Mouse (Mus musculus) brown adipose tissue, adult 24 weeks (tissue): ENCODE data around the gene Arid5b. TPM values are rescaled to one million over a fixed set of nuclear protein-coding genes. Genes with fewer than 3 reads are reported as not detected.

Experiments
- H3K27ac ChIP-seq: fragments of 200-500 bp; replicated peaks from 2 replicates; pipeline ENCODE4 v1.5.1; 2012; ENCODE audit warnings: low read depth, mild to moderate bottlenecking, low read length
- H3K4me1 ChIP-seq: fragments of 200-500 bp; 2 replicates; pipeline ENCODE4 v1.6.1; 2012; ENCODE audit warnings: low read length, mixed read lengths; ENCODE audit not compliant: control insufficient read depth, insufficient read depth, insufficient read length
- H3K4me3 ChIP-seq: fragments of 200-500 bp; 2 replicates; pipeline ENCODE4 v1.5.1; 2012; ENCODE audit warnings: low read depth, mild to moderate bottlenecking, low read length, moderate library complexity; ENCODE audit not compliant: insufficient read depth
- polyA plus RNA-seq: library from polyadenylated mRNA; stranded (reverse); fragments of >200 nt; gene quantifications from 2 replicates; pipeline ENCODE4 v1.2.4, GENCODE M21; 2012; ENCODE audit not compliant: missing spikeins, insufficient read depth, insufficient read length

Arid5b gene
- polyA plus RNA-seq, 1 experiment = 5.0 TPM

DNA sequence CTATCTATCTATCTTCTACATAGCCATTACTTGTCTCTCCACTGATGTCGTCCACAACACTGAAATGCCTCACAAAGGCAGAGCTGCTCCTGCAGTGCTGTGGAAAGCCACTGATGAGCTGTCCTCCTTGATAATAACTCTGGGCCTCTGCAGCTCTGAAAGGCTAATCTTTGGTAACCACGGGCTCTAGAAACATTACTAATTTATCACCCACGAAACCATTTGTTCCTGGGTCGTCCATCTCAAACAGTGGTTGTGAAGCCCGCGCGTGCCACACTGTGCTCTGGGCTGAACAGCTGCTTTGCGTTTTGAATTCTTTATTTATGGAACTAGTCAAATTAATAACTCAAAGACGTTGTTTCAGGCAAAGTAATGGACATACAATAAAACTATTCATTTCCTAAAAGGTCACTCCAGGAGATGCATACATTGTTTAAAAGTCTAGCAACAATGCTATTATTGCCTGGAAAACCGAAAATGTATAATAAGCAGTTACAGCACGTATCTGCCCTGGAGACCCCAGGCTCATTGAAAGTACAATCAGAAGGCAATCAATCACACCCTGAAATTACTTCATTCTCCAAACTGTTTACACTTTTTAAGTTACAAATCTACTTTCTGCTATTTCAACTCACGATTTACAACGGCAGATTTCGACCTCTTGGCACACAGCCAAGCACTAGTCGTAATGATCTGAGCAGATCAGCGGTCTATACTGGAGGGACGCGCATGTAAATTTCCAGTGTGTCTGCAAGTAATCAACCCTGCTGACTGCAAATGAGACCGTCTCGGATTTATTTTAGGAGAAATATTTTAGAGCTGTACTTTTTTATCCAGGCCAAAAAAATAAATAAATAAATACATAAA lies 70.5 kb downstream of the Arid5b start:
- peak overlapping the region; percentile 40; the same call in 1 of the 2 replicates for H3K4me3 ChIP-seq
- H3K27ac ChIP-seq = no peak overlapping the region
- H3K4me1 ChIP-seq = peaks cover 2% of the 10 kb centered on the region; the same call in 1 of the 2 replicates

DNA sequence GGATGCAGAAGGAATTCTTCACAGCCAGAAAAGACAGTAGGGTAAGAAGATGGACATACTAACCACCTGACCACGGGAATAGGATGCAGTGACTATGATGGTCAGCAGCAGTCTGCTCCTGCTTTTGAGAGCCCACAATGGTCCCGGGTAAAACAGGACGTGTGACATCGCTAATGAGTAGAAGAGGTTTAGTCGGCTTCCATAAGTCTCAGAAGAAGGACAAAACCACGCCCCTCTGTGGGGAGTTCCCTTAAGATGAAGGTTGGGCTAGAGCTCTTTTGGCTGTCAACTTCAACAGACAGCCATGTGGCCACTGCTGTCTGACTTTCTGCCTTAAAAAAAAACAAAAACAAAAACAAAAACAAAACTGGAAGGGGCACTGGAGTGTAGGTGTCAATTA lies 74.1 kb downstream of the Arid5b start:
- H3K4me3 ChIP-seq = no peak overlapping the region
- H3K4me1 ChIP-seq = no peaks in the 10 kb centered on the region; the same call in 1 of the 2 replicates
- H3K27ac ChIP-seq = no peak overlapping the region

DNA sequence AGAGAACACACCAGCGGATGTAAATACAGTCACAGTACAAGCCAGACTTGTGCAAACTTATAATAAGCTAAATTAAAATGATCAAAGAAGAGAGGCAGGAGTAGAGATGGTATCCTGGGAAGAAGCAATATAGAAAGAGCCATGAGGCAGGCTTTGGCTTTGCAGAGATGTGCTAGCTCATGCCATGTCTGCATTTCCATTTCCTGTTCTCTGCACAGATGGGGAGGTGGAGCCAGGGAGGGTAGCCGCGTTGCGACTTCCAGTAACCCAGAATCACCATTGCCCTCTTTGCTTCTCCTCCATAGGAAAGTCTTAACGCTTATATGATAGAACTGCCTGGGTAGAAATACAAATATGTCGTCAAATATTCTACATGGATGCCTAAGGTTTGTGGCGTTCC lies 74.7 kb downstream of the Arid5b start:
- Histone ChIP-seq H3K4me1 (no peaks in the 10 kb centered on the region; the same call in 1 of the 2 replicates), H3K4me3 (no peak overlapping the region), H3K27ac (no peak overlapping the region)

DNA sequence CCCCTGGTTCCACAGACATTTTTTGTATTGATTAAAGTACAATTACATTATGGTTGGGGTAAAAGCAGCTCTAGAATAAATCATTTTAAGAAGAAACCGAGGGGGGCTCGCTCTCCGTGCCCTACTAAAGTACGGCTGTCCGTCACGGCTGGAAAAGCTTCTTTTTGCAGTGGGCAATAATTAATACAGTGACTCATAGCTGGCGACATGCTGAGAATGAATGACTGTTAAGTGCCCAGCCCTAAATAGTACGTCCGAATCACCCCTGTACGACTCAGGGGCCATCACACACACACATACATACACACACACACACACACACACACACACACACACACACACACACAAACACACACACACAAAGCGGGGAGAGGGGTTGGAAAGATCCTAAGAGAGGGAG lies 75.2 kb downstream of the Arid5b start:
- Histone ChIP-seq H3K4me1 (no peaks in the 10 kb centered on the region; the same call in 1 of the 2 replicates), H3K4me3 (no peak overlapping the region), H3K27ac (no peak overlapping the region)

DNA sequence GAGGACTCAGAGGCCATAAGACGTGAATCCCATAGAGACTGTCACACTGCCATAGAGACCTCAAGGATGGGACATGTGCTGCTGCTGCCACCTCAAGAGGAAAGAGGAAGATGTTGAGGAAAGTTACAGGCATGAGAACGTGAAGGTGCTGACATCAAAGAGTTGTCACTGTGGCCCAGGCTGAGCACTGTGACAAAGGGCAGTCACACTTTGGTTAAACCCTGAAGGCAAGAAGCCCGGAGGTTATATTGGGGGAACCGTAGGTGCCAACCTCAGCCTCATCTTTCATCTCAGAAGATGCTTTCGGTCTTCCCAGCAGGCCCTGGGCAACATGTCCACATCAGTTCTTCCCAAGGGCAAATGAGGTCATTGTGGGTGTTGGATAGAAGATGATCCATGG lies 79.1 kb downstream of the Arid5b start:
- Histone ChIP-seq H3K4me1 (no peaks in the 10 kb centered on the region), H3K27ac (no peak overlapping the region), H3K4me3 (no peak overlapping the region)

DNA sequence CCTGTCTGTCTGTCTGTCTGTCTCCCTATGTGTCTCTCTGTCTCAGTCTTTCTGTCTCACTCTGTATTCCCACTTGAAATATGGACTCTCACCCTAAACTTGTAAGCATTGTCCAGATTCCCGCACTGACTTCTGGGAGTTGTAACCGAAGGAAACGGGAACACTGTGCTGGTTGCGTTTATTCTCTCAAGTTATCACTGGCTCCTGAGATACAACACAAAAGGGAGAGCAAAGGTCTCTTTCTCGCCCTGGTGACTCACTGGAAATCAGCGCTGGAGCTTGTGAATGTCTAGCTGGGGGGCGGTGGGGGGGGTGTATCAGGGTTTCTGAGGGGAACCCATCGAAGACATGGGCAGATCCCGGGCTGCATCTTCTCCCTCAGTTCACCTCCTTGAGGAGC lies 82.2 kb downstream of the Arid5b start:
- H3K4me1 ChIP-seq = peaks cover 2% of the 10 kb centered on the region; the same call in 1 of the 2 replicates
- H3K4me3 ChIP-seq = no peak overlapping the region
- H3K27ac ChIP-seq = no peak overlapping the region

DNA sequence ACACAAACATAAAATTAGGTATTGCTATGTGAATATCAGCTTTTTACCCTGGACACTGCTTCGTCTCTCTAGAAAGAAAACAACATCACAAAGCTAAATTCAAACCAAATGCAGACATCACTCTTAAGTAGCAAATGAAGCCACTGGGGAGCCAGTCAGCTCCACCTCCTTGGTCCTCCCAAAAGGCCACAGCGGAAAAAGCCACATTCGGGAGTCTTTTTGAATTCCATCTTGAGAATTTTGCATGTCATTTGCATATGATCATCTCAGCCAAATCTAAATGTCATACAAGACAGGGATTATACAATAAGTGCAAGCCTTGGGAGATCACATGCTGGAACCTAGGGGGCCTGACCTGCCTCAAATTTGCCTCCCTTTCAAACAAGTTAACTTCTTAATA lies 85.0 kb downstream of the Arid5b start:
- H3K4me3 ChIP-seq = no peak overlapping the region
- no peak overlapping the region for H3K27ac ChIP-seq
- peaks cover 2% of the 10 kb centered on the region; the same call in 1 of the 2 replicates for H3K4me1 ChIP-seq

DNA sequence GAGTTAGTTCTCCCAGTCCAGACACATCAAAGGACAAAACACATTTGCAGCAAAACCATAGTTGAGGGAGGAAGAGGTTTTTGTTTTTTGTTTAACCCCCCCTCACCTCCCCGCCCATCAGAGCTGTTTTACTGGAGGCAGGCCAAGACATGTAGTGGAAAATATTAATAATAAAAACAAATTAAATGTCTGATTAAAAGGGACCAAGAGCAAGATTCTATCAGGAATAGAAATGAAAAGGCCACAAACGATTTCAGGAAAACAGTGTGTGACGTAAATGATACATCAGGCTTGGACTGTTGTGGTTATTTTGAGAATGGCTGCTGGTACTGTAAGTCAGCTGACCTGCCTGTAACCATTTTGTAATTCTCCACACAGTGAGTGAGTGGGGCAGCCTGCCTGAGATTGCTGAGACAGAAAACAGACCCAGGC lies 85.7 kb downstream of the Arid5b start:
- Histone ChIP-seq H3K27ac (peak overlapping the region; percentile 83), H3K4me1 (peaks cover 2% of the 10 kb centered on the region; the same call in 1 of the 2 replicates), H3K4me3 (no peak overlapping the region; the same call in 1 of the 2 replicates)

DNA sequence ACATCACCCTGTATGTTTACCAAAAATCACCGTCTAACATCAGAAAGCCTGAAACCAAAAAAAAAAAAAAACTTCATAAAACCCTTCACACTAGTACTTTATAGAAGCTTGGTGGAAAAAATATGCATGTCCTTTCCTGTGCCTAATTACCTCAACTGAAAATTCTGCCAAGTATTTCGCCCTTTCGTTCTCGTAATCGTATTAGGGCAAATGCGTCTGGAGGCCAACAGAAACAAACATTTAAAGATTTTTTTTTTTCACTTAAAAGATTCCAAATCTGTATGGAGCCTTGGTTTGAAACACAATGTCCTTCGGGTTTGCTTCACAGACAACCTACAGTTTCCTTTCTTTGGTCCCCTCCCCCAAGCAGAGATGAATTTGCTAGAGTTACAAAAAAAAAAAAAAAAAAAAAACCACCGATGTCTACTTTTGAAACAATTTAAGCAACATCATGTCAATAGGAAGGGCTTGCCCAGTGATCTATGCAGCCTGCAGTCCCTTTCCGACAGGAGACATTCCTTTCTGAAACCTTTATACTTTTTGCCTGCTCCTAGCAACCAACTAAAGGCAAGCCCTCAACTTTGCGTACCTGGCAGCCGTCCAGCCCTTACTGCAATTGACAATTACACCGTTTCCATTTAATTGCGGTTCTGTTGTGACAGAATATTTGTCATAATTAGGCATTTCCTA lies 86.7 kb downstream of the Arid5b start:
- H3K4me3 ChIP-seq = peak overlapping the region; percentile 55
- H3K4me1 ChIP-seq = peaks cover 2% of the 10 kb centered on the region; the same call in 1 of the 2 replicates
- H3K27ac ChIP-seq = peak overlapping the region; percentile 73

DNA sequence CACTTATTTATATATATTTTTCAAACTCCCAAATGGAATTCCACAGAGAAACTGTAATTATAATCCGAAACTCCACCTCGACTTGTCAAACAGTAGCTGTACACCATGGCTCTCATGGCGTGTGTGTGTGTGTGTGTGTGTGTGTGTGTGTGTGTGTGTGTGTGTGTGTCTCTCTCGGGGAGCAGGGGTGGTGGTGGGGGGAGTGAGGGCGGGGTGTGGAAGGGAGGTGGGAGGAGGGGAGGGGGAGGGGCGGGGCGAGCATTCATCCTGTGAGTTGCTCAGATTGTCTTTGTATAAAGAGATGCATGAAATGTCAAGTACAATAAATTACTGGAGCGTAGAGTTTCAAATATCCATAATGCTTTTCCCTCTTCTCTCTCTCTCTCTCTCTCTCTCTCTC lies 87.4 kb downstream of the Arid5b start:
- peaks cover 2% of the 10 kb centered on the region; the same call in 1 of the 2 replicates for H3K4me1 ChIP-seq
- no peak overlapping the region for H3K27ac ChIP-seq
- H3K4me3 ChIP-seq = no peak overlapping the region

DNA sequence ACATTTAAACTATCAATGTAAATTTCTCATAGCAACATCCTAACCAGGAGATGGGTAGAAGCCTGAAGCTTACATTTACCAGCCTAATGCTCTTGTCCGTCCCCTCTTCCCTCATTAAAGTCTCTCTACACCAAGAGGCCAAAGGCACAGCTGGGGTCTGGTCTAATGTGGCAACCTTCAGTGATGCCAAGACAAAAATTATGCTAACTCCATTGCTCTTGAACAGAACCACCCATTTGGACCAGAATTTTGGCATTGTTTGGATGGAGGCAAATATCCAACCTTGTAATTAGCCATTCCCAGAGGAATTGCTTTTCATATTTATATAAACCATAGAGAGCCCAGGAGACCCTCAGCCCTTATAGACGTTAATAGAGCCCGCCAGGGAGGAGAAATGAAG lies 88.7 kb downstream of the Arid5b start:
- H3K4me1 ChIP-seq = peaks cover 2% of the 10 kb centered on the region; the same call in 1 of the 2 replicates
- H3K27ac ChIP-seq = no peak overlapping the region

DNA sequence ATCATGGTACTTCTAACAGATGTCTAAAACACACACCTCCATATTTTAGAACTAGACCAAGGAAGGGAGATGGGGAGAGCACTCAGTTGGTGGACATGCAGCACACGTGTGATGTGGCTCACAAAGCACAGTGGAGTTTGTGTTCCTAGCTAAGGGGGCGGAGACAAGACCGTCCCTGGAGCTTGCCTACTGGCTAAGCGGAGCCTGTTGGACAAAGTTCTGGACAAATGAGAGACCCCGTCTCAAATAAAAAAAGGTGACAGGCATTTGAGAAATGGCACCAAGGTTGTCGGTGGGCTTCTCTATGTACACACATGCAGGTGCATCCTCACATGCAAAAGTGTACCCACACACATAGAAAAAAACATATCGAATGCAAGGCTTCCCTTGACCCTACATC lies 95.4 kb downstream of the Arid5b start:
- no peak overlapping the region for H3K4me3 ChIP-seq
- peaks cover 17% of the 10 kb centered on the region for H3K4me1 ChIP-seq
- H3K27ac ChIP-seq = no peak overlapping the region

More for the DNA sequence above, 88.7 kb downstream of the Arid5b start:
- no peak overlapping the region for H3K4me3 ChIP-seq

DNA sequence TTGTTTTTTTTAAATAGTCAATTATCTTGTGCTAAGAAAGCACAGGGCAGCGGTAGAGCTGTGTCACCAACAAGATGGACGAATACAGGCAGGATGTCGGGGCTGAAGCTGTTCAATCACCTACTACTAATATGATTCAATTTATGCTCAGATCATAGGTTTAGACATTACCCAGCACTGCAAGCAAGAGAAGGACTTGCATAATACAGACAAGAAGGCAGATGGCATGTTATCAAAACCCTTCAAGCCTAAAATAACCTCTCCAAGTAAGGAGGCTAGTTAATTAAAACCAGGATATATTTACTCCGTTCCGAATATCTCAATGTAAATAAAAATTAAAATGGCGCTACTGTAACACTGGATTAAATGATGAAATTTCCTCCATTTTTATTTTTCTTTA lies 96.3 kb downstream of the Arid5b start:
- Histone ChIP-seq H3K27ac (no peak overlapping the region), H3K4me1 (peaks cover 17% of the 10 kb centered on the region), H3K4me3 (no peak overlapping the region)

DNA sequence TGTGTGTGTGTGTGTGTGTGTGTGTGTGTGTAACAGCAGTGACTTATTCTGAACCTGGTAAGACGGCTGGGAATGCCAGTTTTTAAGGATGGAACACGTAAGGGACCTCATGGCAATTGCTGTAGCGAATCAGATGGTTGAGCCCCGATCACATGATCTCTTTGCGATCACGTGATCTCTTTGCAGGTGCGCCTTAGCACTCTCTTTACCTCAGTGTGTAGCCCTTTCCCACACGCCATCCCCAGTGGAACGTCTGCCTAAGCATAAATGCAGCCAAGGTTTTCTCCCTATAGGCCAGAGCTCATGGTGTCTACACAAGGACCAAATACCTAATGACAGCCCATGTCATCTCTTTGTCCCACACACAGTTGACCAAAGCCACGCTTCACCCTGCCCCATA lies 97.4 kb downstream of the Arid5b start:
- no peak overlapping the region for H3K4me3 ChIP-seq
- H3K4me1 ChIP-seq = peaks cover 20% of the 10 kb centered on the region
- no peak overlapping the region for H3K27ac ChIP-seq

DNA sequence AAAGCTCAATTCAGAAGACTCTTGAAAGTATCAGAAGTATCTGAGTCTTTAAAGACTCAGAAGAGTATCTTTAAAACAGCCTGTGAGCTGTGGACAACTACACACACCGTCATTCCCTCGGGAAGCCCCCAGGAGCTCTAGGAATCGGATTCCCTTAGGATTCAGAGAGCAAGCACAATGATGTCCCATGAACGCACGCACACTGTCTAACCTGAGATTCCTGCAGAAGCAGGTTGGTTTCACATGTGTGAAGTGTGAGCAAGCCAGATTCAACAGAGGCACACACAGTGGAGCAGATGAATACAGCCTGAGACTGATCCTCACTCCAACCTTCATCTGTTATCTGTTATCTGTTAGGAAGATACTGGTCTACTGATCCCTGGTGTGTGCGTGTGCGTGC lies 97.8 kb downstream of the Arid5b start:
- Histone ChIP-seq H3K4me3 (no peak overlapping the region), H3K27ac (peak overlapping the region; percentile 51), H3K4me1 (peaks cover 22% of the 10 kb centered on the region)
